Mouse (Mus musculus): ENCODE results near the gene Kcnq4. TPM values are rescaled to one million over a fixed set of nuclear protein-coding genes. Genes with fewer than 3 reads are reported as not detected.

Kcnq4 gene
- 10 to 100 TPM; 13.4 to 14.5 TPM for total RNA-seq (2021)
- long read RNA-seq, experiment 1, partial matches to known transcripts, result 2 of 24 reads
- long read RNA-seq, experiment 1, other reads (novel, unspliced or antisense), result 19 of 24 reads
- long read RNA-seq, experiment 2, partial matches to known transcripts, result 1 of 43 reads
- long read RNA-seq, experiment 2, other reads (novel, unspliced or antisense), result 40 of 43 reads

- peak within 1 kb of the TSS; percentile 88 for H3K4me3 ChIP-seq
- TF ChIP-seq CTCF (IDR thresholded peaks at IDR 0.05), result no peak
- H3K27ac ChIP-seq, result peak within 1 kb of the TSS; percentile 90
- DNase-seq, result no peak
- intact Hi-C loops (cut with DNase I), result no loop called here
These were observed at the start of gene Kcnq4 for GRCm38 (mm10) chr4:120747941-120748866. TSS of gene Kcnq4 (minus strand) at chr4:120748612.

- no peak overlapping the region for H3K4me3 ChIP-seq
- intact Hi-C loops (cut with DNase I), result no loop called here
- H3K27ac ChIP-seq, result no peak overlapping the region
- TF ChIP-seq CTCF (IDR thresholded peaks at IDR 0.05), result no peak
- no peak for DNase-seq
These were observed 48.3 kb upstream of the Kcnq4 start for GRCm38 (mm10) chr4:120796687-120797086.

- Histone ChIP-seq H3K27ac (no peak overlapping the region), H3K4me3 (no peak overlapping the region)
- intact Hi-C loops (cut with DNase I), result no loop called here
- no peak for DNase-seq
- no peak for TF ChIP-seq CTCF (IDR thresholded peaks at IDR 0.05)
These were observed 47.2 kb upstream of the Kcnq4 start for GRCm38 (mm10) chr4:120795646-120796045.

GRCm38 (mm10) chr4:120792918-120793317, 44.5 kb upstream of the Kcnq4 start:
- intact Hi-C loops (cut with DNase I), result no loop called here
- DNase-seq, result no peak
- no peak overlapping the region for H3K27ac ChIP-seq
- no peak for TF ChIP-seq CTCF (IDR thresholded peaks at IDR 0.05)
- no peak overlapping the region for H3K4me3 ChIP-seq

GRCm38 (mm10) chr4:120790027-120790426, 41.6 kb upstream of the Kcnq4 start:
- DNase-seq, result no peak
- intact Hi-C loops (cut with DNase I), result no loop called here
- H3K27ac ChIP-seq, result peak overlapping the region; percentile 12; the same call in 1 of the 2 replicates
- TF ChIP-seq CTCF (IDR thresholded peaks at IDR 0.05), result no peak
- no peak overlapping the region for H3K4me3 ChIP-seq

GRCm38 (mm10) chr4:120755801-120756200, 7.4 kb upstream of the Kcnq4 start:
- intact Hi-C loops (cut with DNase I), result loop anchor here (1.0 to 5.0 kb wide), 4 partner anchors 63 to 166 kb away; no protein-coding TSS in a partner anchor
- Histone ChIP-seq H3K4me3 (no peak overlapping the region), H3K27ac (no peak overlapping the region)
- no peak for DNase-seq
- no peak for TF ChIP-seq CTCF (IDR thresholded peaks at IDR 0.05)

- TF ChIP-seq CTCF (IDR thresholded peaks at IDR 0.05), result peak; percentile 92
- intact Hi-C loops (cut with DNase I), result loop anchor here (1.0 to 5.0 kb wide), 4 partner anchors 62 to 165 kb away; no protein-coding TSS in a partner anchor
- DNase-seq, result peak; percentile 80
- Histone ChIP-seq H3K4me3 (no peak overlapping the region), H3K27ac (no peak overlapping the region)
These were observed 6.9 kb upstream of the Kcnq4 start for GRCm38 (mm10) chr4:120755299-120755698.

GRCm38 (mm10) chr4:120749601-120750000, 1.2 kb upstream of the Kcnq4 start:
- H3K4me3 ChIP-seq, result no peak overlapping the region
- H3K27ac ChIP-seq, result no peak overlapping the region
- no peak for DNase-seq
- intact Hi-C loops (cut with DNase I), result no loop called here
- TF ChIP-seq CTCF (IDR thresholded peaks at IDR 0.05), result no peak

GRCm38 (mm10) chr4:120747243-120747792, 1.1 kb downstream of the Kcnq4 start:
- peak; percentile 77 for DNase-seq
- peak overlapping the region; percentile 88 for H3K4me3 ChIP-seq
- H3K27ac ChIP-seq, result peak overlapping the region; percentile 90
- no peak for TF ChIP-seq CTCF (IDR thresholded peaks at IDR 0.05)
- intact Hi-C loops (cut with DNase I), result no loop called here

GRCm38 (mm10) chr4:120746552-120747150, 1.8 kb downstream of the Kcnq4 start:
- peak overlapping the region; percentile 90 for H3K27ac ChIP-seq
- no peak for TF ChIP-seq CTCF (IDR thresholded peaks at IDR 0.05)
- intact Hi-C loops (cut with DNase I), result no loop called here
- H3K4me3 ChIP-seq, result peak overlapping the region; percentile 88
- peak; percentile 70 for DNase-seq

GRCm38 (mm10) chr4:120745731-120746551, 2.5 kb downstream of the Kcnq4 start:
- peak; percentile 14; the same call in 1 of the 2 replicates for TF ChIP-seq CTCF (IDR thresholded peaks at IDR 0.05)
- DNase-seq, result peak; percentile 56
- Histone ChIP-seq H3K27ac (peak overlapping the region; percentile 90), H3K4me3 (peak overlapping the region; percentile 88)
- intact Hi-C loops (cut with DNase I), result no loop called here

- no peak for TF ChIP-seq CTCF (IDR thresholded peaks at IDR 0.05)
- intact Hi-C loops (cut with DNase I), result no loop called here
- peak overlapping the region; percentile 90; the same call in 1 of the 2 replicates for H3K27ac ChIP-seq
- H3K4me3 ChIP-seq, result no peak overlapping the region
- no peak for DNase-seq
These were observed 4.8 kb downstream of the Kcnq4 start for GRCm38 (mm10) chr4:120743636-120744035.

All from gastrocnemius, adult 2 months (tissue).